Mouse (Mus musculus) telencephalon, adult 2 months (tissue): Measurements from ENCODE around the gene Fbxl16.
A peak's percentile ranks its signal among the peaks of the same experiment; 100 is the strongest.

Source experiments
- DNase-seq: peaks from one replicate; pipeline ENCODE4 v3.0.0-alpha.2; 2011; ENCODE audit warnings: low read depth, low spot score

Gene Fbxl16

DNA sequence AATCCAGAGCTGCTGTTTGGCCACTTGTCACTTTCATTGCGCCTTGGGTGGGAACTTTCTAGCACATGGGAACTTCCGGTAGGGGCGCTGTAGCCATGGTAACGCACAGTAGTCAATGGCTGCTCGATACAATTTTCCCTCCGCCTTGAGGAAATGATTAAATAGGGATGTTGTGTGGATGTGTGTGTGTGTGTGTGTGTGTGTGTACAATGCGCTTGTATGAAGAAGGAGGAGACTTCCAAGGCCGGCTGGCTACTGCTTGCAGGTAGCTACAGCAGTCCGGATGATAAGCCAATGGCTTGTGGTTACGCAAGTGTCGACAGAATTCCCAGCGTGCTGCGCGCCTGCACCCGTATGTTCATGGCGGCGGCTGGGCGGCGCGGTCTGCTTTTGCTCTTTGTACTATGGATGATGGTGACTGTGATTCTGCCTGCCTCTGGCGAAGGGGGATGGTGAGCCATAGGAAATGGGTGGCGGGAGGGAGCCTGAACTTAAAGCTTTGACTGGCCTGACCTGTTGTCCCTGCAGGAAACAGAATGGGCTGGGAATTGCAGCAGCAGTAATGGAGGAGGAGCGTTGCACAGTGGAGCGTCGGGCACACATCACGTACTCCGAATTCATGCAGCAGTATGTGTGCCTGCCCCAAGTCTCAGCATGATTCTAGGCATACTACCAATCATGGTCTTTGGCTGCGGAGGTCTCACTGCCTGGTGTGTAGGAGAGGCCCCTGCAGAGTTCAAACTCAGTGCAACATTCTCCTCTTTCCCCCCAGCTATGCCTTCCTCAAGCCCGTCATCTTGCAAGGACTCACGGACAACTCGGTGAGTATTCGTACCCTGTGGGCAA lies 20.1 kb downstream of the Fbxl16 start, which contains the start of gene Jmjd8:
Jmjd8 (plus strand) TSS at position 156 of the 846 bp plus-strand sequence.
- peak; percentile 89 for DNase-seq

DNA sequence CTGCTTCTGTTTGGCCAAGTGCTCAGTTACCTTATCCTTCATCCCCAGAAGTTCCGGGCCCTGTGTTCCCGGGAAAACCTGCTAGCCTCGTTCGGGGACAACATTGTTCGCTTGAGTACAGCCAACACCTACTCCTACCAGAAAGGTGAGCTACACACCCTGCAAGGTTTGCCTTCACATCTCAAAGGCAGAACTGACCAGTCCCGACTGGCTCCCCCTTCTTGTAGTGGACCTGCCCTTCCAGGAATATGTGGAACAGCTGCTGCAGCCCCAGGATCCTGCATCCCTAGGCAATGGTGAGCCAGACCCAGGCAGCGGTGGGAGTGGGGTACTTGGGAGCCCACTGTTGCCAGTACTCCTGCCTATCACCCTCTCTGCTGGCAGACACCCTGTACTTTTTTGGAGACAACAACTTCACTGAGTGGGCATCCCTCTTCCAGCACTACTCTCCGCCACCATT lies 20.7 kb downstream of the Fbxl16 start:
- DNase-seq = no peak

DNA sequence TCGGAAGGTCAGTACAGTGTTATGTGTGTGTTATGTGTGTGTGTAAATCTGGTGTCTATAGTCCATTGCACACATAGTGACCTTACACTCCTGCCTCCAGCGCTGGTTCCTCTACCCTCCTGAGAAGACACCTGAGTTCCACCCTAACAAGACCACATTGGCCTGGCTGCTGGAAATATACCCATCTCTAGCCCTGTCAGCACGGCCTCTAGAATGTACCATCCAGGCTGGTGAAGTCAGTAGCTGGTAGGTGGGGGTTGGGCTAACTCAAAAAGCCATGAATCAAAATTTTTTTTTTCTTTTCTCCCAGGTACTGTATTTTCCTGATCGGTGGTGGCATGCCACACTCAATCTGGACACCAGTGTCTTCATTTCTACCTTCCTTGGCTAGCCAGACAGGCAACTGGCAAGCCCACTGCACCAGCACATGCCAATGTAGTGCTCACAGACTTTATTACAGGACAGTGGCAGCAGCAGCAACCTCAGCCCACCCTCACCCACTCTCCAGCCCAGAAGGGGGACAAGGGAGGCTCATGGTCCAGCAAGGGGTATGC lies 21.4 kb downstream of the Fbxl16 start:
- no peak for DNase-seq

DNA sequence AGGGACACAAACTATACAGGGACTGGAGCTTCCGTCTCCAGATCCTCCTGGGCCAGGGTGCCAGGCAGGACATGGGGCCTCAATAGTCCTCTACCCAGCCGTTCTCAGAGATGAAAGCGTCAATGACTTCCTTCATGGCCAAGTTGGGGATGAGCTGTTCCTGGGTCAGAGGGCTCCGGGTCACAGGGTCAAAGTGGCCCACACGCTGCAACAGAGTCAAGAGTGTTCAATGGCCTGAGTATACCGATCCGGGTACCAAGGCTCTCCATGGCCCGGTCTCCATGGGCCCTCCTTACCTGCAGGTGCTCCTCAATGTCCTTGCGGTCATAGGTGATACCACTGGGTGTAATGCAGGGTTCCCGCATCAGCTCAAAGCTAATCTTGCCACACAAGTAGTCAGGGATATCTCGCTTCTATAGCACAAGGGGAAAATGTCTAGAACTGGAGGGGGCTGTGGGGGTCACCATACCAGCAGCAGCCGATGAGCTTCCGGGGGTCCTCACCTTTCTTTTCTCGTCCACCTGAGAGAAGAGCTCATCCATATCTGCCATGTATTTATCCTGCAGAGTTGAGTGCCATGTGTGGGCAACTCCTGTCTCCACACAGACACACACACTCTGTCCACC lies 22.0 kb downstream of the Fbxl16 start:
- DNase-seq = no peak

DNA sequence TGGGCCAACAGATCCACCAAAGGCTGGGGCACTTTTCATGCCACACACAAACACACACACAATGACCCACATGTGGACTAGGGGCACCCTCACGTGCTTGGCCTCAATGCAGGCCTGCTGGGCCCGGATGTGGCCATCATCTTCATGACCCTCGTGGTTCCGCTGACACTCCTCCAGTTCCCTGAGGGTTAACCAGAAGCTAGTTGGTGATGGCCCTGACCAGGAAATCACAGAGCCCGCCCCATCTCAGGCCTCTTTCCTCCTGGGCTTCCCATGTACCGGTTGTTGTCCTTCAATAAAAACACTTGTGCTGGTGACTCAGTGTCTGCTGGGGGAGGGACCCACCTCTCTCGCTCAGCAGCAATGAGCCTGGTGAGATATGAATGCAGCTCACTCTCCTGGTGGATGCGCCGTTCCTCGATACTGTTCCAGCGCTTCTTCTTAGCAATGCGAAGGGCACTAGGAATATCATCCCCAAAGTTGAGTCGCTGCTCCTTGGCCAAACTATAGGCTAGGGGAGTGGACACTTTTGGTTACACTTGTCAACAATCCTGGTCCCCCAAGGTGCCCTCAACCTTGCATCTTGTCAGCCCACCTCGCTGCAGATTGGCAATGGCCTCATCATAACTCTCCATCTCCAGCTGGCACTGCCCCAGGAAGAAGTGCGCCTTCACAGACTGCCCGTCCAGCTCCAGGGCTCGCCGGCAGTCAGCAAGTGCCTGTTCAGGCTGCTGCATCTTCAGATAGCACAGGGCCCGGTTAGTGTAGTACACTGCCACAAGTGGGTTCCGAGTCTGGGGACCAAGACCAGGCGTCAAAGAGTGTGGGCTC lies 22.8 kb downstream of the Fbxl16 start:
- DNase-seq = no peak

DNA sequence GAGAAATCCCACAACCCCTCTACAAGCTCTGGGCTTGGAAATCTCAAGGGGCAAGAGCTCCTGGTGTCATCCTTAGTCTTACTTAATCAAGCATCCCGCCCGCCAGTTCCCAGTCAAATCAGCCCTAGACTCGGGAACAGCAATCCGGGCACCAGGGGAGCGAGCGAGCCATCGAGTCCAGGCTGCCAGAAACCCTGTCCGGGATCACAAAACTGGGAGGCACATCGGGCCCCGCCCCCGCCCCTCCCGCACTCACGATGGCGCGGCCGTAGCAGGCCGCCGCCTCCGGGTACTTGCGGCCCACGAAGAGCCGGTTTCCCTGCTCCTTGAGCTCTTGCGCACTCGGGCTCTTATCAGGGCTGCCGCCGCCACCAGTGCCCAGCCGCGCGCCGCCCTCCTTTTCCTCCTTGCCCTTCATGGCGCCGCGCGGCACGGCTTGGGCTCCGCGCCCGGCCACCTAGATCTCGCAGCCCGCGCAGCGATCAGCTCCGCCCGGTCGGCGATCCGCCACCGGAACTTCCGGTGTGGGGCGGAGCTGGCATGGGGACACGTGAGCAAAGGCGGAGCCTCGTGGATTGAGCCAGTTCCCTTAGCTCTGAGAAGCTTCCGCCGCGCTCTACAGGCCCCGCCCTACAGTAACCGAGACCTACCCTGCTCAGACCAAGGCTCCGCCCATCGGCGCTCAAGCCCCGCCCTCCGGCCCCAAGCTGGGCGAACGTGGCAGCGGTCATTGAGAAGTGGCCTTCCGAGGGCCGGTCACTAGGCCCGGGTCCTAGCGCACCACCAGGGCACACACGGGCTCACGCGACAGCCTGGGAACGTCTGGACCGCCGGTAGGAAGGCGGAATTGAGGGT lies 23.8 kb downstream of the Fbxl16 start:
- DNase-seq = peak; percentile 99

DNA sequence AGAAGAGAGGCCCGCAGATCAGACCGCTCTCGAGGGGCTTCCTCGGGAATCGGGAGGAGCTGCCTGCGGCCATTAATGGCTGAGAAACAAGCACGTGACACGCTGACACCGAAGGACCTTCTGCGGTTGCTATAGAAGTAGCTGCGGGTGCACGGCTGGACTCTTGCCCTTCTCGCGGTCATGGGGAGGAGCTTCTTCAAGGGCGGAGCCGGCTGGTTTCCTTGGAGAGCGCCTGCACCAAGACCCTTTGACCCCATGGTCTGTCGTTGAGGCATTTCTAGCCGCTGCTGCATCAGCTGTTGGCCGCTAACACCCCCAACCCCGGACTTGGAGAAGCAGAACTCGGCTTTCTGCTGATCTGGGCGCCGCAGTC lies 24.4 kb downstream of the Fbxl16 start, which contains the start of gene Stub1:
Stub1 (minus strand) TSS at position 114 of the 373 bp plus-strand sequence.
- DNase-seq = peak; percentile 85

DNA sequence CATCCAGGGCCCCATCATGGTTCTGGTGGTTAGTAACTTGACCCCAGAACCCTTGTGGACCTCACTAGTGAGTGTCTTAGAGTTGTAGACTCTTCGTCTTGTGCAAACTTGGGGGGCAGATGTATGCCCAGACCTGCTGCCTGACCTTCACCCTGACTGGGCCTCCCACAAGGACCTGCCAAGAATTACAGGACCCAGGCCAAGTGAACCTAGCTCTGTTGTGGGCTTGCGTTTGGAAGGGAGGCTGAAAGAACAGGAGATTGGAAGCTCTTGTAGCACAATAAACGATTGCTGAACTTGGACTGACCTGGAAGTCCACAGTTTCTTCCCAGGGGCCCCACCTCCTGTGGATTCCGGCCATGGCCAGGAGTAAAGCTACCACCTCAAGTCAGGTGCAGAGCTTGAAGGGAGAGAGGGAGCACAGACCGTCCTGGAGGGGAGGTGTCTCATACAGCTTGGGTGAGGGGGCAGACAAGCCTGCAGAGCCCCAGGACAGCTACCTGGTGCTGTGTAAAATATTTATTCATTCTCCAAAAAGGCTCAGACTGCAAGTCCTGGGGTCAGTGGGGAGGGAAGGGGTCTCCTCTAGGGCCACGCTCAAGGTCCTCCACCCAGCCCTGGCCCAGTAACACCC lies 25.2 kb downstream of the Fbxl16 start:
- DNase-seq = no peak

DNA sequence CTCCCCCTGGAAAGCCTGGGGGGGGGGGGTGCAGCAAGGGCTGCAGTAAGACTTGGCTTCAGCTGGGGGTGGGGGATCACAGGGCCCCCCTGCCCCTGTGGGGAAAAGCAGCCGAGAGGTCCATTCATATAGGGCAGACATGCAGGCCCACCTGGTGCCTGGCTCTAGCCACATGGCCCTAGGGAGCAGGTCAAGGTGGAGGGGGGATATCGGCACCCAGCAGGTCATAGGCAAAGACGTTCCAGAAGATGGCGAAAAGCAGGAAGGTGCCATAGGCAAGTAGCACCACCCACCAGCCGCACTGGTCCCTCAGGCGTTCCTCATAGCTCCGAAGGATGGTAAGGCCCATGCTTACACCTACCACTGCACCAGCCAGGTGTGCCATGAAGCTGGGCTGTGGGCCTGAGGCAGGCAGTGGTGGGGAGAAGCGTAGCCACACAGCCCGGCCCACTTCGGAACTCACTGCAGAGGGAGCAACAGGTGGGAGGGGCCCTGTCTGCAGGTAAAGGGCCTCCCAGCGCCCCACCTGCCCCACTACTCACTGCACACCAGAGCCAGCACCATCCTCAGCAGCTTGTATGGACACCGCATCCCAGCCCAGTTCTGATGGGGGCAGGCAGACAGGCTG lies 25.8 kb downstream of the Fbxl16 start:
- DNase-seq = no peak

DNA sequence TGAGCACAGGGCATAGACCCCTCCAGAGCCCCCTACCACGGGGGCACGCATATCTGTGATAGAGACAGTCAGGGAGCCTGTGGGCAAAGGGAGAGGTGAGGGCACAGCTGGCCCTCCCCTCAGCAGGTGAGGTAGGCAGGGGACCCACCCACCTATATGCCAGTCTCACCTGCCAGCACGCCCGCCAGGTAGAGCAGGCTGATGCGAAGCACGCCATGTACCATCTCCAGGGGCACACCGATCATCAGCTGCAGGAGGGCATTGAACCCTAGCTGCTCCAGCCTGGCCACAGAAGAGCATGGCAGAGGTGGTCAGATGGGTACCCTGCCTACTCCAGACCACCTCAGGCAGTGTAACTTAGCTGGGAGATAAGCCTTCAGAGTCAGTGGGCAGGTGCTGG lies 26.4 kb downstream of the Fbxl16 start:
- no peak for DNase-seq

DNA sequence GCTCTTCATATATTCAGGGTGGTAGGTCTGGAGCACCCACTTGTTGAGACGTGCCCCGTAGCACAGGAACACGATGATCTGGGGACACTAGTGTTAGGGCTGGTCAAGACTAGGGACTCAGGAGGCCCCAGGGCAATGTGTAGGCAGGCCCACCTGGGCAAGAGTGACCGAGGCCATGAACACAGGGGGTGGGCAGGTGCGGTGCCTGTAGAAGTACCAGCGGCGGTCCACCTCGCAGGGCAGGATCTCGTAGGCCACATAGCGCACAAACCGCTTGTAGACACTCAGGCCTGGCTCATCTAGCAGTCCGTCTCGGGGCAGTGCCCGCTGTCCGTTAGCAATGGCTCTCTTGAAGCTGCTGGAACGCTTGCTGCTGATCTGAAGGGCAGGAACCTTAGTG lies 26.9 kb downstream of the Fbxl16 start:
- DNase-seq = no peak

DNA sequence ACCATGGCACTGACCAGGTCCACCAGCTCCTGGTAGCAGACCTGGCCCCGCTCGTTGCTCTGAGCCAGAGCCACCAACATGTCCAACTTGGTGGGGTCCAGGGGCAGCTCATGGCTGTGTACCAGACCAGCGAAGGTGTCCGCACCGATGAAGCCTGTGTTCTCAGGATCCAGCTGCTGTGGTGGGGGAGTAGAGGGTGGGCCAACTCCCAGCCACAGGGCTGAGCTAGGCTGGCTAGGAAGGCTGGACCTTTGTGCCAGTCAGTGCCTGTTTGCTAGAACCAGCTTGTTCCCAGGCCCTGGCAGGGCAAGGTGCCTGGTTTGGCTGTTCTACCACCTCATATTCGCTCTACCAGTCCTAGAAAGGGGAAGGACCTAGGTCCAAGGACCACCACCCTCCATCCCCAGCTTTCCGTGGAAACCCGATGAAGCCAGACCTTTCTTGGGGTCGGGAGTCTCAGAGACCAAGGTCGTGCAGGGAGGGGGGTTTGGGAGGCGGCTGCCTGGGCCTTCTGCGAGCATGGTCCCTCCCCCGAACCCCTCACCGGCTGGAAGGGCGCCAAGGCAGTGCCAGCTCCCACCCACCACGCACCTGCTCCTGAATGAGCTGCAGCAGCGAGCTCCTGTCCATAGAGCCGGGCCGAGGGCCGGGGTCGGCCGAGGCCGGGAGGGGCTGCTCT lies 27.7 kb downstream of the Fbxl16 start:
- no peak for DNase-seq

DNA sequence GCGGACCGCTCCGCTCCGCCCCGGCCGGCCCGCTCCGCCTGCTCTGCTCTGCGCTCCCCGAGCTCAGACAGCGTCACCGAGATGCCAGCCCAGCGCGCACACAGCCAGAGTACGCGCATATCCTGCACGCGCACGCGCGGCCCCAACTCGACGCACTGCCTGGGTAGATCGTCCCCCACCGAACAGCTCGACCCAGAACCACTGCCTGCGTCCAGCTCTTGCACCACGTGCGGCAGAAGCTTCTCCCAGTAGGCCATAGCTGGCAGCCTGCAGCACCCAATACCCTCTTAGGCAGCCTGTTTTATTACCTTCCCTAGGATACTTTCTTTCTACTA lies 28.2 kb downstream of the Fbxl16 start, which contains the start of gene Rhbdl1:
Rhbdl1 (minus strand) TSS at position 220 of the 335 bp plus-strand sequence.
- peak; percentile 78 for DNase-seq

DNA sequence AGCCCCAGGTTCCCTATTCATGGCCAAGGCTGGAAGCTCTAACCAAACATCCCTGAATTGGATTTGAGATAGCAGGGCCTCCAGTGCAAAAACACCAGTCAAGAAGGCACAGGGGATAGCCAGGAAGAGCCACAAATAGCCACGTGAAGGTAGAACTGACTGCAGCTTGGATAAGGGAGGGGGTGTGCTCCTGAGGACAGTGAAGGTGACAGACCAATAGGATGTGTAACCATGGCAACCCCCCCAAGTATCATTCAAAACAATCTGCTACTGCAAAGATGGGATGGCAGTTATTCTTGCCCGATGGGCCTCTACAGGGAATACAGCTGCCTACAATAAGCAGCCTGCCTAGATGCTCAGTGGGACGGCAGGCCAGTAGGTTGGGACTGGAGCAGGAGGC lies 28.6 kb downstream of the Fbxl16 start:
- DNase-seq = no peak

DNA sequence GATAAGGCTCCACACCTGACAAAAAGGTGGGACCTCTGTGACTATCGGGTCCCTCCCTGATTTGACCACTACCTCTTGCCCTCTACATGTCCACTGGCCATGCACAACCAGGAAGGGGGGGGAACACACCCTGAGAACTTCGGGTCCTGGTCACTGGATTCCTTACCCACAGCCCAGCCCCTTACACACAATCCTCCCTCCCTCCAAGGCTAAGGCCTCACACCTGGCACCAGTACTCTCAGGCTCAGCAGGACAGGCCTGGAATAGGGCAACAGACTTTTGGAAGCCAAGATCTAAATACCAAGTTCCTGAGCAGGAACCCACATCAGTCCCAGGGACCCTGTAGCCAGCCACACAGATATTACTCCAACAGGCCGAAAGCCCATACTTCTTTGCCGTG lies 30.0 kb downstream of the Fbxl16 start:
- DNase-seq = no peak

DNA sequence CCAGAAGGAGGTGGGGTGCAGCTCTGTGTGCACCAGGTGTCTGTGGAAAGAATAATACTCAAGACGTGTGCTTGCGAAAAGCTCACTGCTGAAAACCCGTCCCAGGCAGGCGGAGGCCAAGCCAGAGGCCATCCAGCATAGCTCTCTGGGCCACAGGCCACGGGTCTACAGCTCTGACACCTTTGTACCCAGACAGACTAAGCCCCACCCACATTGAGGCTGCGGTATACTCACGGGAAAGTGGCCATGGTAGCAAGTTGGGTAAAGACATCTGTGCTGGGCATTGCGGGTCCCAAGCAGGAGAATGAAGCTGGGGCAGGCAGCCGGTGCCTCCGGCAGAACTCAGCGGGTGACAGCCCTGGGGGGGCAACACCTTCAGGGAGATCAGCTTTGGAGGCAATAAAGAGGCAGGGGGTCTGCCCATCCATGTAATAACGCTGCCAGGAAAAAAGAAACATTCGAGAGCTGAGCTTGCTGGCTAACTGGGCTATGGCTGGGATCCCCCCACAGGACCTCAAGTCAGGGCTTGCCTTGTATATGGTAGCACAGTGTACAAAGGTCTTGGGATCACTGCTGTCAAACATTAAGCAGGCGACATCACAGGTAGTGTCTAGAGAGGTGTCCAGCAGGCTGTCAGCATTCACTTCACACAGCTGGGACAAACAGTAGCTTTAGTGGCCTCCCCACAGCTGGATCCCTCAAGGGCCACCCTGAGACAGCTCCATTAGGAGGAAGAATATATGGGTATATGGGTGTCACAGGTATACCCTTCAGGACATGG lies 30.8 kb downstream of the Fbxl16 start:
- no peak for DNase-seq

DNA sequence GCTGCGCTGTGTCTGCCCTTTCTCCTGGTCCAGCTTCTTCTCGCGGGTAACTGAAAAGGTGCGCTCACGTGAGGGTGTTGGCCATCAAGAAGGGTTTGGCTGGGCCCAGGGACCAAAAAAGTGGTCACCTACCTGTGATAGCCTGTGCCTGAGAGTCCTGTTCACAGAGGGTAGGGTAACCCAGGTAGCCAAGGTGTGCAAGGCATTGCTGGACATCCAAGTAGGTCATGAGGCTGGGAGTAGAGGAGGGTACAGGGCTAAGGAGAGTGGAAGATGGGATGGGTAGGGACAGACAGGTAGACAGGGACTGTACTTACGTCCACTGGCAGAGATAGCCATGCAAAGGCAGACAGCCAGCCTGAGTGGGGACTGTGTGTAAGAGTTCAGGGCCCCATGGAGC lies 31.6 kb downstream of the Fbxl16 start:
- no peak for DNase-seq

DNA sequence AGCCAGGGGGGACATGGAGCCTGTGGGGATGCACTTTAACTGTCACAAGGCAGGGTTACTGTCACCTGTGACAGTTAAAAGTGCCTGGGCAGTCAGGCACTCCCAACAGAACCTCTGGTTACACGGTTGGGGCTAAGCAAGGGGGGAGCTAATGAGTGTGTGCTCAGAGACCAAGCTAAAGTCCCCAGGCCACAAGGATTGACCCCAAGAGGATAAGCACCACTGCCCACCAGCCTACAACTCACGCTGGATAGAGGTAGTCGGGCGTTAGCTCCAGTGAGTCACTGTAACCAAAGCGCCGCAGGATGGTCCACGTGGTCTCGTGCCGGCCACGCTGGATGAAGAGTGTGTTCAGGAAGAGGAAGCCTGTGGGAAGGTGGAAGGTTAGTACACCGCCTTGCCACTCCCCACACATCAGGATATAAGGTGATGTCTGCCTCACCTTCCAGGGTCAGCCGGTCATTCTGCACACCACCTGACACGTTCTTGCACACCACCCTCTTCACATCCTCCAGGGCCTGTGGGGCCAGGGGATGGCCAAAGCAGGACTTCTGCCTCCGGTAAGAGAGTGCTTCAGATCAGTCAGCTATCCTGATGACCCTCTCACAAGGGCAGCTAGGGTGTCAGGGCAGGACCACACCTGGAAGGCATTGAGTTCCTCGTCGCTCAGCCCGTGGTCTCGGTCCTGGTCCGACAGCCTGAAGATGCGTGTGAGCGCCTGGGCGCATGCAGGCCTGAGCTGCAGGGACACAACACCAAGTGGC lies 32.4 kb downstream of the Fbxl16 start, which contains the start of gene Gm20683:
Gm20683 (minus strand) TSS at position 647 of the 764 bp plus-strand sequence.
- no peak for DNase-seq
